Mouse (Mus musculus) MEL (cell line): ENCODE results near the gene Med19. TPM values are rescaled to one million over a fixed set of nuclear protein-coding genes. Genes with fewer than 3 reads are reported as not detected.
A peak's percentile ranks its signal among the peaks of the same experiment; 100 is the strongest.

Experiments used
- DNase-seq: peaks from one replicate; pipeline ENCODE4 v3.0.0; 2011; ENCODE audit warnings: low read depth, low spot score
- H3K27ac ChIP-seq: 2 replicates; pipeline ENCODE4 v1.5.1; 2012; ENCODE audit warnings: low read depth, mild to moderate bottlenecking, control low read depth, low read length, moderate library complexity; ENCODE audit not compliant: control insufficient read depth
- H3K27me3 ChIP-seq, 2 experiments: fragments of 150-350 bp in 1 of 2; sonication (generic) in 1 of 2; 2 replicates each; pipeline ENCODE4 v1.6.1; 2012; ENCODE audit warnings: low read length in 2 of 2, mild to moderate bottlenecking in 2 of 2, improper control_type of control experiment in 1 of 2, moderate library complexity in 1 of 2; ENCODE audit not compliant: insufficient read depth in 2 of 2, control insufficient read depth in 1 of 2
- H3K36me3 ChIP-seq, 2 experiments: 2 replicates each; pipeline ENCODE4 v1.6.1; 2012 to 2014; ENCODE audit warnings: low read length in 2 of 2, improper control_type of control experiment in 1 of 2, inconsistent platforms in 1 of 2, mild to moderate bottlenecking in 1 of 2; ENCODE audit not compliant: insufficient read depth in 2 of 2, control insufficient read depth in 1 of 2
- H3K4me1 ChIP-seq, 2 experiments: fragments of 150-350 bp in 1 of 2; sonication (generic) in 1 of 2; 2 replicates each; pipeline ENCODE4 v1.6.1; 2012; ENCODE audit warnings: low read length in 2 of 2, improper control_type of control experiment in 1 of 2, mild to moderate bottlenecking in 1 of 2; ENCODE audit not compliant: insufficient read depth in 2 of 2, control insufficient read depth in 1 of 2
- H3K4me3 ChIP-seq, 2 experiments: fragments of 150-350 bp in 1 of 2; sonication (generic) in 1 of 2; 2 replicates each; pipeline ENCODE4 v1.5.1; 2012; ENCODE audit warnings: low read depth in 2 of 2, low read length in 2 of 2, mild to moderate bottlenecking in 2 of 2, moderate library complexity in 2 of 2, control low read depth in 1 of 2, improper control_type of control experiment in 1 of 2; ENCODE audit not compliant: control insufficient read depth in 1 of 2, insufficient read depth in 1 of 2
- H3K79me2 ChIP-seq: 2 replicates; pipeline ENCODE4 v1.6.1; 2012; ENCODE audit warnings: mild to moderate bottlenecking, low read length, moderate library complexity; ENCODE audit not compliant: control insufficient read depth, poor library complexity, insufficient read depth
- H3K9ac ChIP-seq: 2 replicates; pipeline ENCODE4 v1.6.1; 2012; ENCODE audit warnings: low read depth, mild to moderate bottlenecking, control low read depth, low read length, moderate library complexity; ENCODE audit not compliant: control insufficient read depth, poor library complexity, severe bottlenecking
- H3K9me3 ChIP-seq: fragments of 150-350 bp; sonication (generic); replicated peaks from 2 replicates; pipeline ENCODE4 v1.6.1; 2012; ENCODE audit warnings: mild to moderate bottlenecking, low read length, improper control_type of control experiment, moderate library complexity; ENCODE audit not compliant: insufficient read depth
- CHD1 ChIP-seq: IDR thresholded peaks from 2 replicates; pipeline ENCODE4 v1.6.1; 2012; ENCODE audit warnings: low read depth, mild to moderate bottlenecking, inconsistent platforms, low read length, improper control_type of control experiment
- CTCF ChIP-seq, 3 experiments: IDR thresholded peaks in 2 of 3; conservative IDR thresholded peaks in 1 of 3; 2 replicates each; pipeline ENCODE4 v1.5.1; 2011 to 2012; ENCODE audit warnings: low read length in 3 of 3, low read depth in 2 of 3, mild to moderate bottlenecking in 2 of 3, improper control_type of control experiment in 1 of 3, inconsistent platforms in 1 of 3, mixed read lengths in 1 of 3, moderate library complexity in 1 of 3; ENCODE audit not compliant: control insufficient read depth in 1 of 3, insufficient read depth in 1 of 3, poor library complexity in 1 of 3, severe bottlenecking in 1 of 3
- EP300 ChIP-seq, 2 experiments: IDR thresholded peaks; 2 replicates each; pipeline ENCODE4 v1.6.1; 2011; ENCODE audit warnings: improper control_type of control experiment in 2 of 2, low read length in 2 of 2, low read depth in 1 of 2, mild to moderate bottlenecking in 1 of 2
- ETS1 ChIP-seq: IDR thresholded peaks from 2 replicates; pipeline ENCODE4 v1.6.1; 2012; ENCODE audit warnings: low read depth, mild to moderate bottlenecking, inconsistent platforms, low read length, improper control_type of control experiment, moderate library complexity
- GATA1 ChIP-seq: IDR thresholded peaks from 2 replicates; pipeline ENCODE4 v1.6.1; 2011; ENCODE audit warnings: low read depth, low read length, improper control_type of control experiment
- HCFC1 ChIP-seq: IDR thresholded peaks from 2 replicates; pipeline ENCODE4 v1.6.1; 2012; ENCODE audit warnings: low read depth, mild to moderate bottlenecking, inconsistent platforms, low read length, improper control_type of control experiment, moderate library complexity
- MAX ChIP-seq: IDR thresholded peaks from 2 replicates; pipeline ENCODE4 v1.6.1; 2011; ENCODE audit warnings: low read length, improper control_type of control experiment
- MAZ ChIP-seq: IDR thresholded peaks from 2 replicates; pipeline ENCODE4 v1.6.1; 2012; ENCODE audit warnings: low read depth, mild to moderate bottlenecking, inconsistent platforms, low read length, improper control_type of control experiment
- MYB ChIP-seq: IDR thresholded peaks from 2 replicates; pipeline ENCODE4 v1.6.1; 2011; ENCODE audit warnings: mild to moderate bottlenecking, low read depth, low read length, improper control_type of control experiment
- MYC ChIP-seq: IDR thresholded peaks from 2 replicates; pipeline ENCODE4 v1.6.1; 2011; ENCODE audit warnings: low read depth, mild to moderate bottlenecking, low read length, improper control_type of control experiment, moderate library complexity
- NELFE ChIP-seq: IDR thresholded peaks from 2 replicates; pipeline ENCODE4 v1.6.1; 2011; ENCODE audit warnings: low read depth, low read length, improper control_type of control experiment
- NRF1 ChIP-seq: IDR thresholded peaks from 2 replicates; pipeline ENCODE4 v1.6.1; 2014; ENCODE audit warnings: low read depth, mild to moderate bottlenecking, inconsistent platforms, low read length, improper control_type of control experiment, moderate library complexity; ENCODE audit not compliant: poor library complexity, insufficient read depth, severe bottlenecking
- POLR2A ChIP-seq, 2 experiments: IDR thresholded peaks; 2 replicates each; pipeline ENCODE4 v1.6.1; 2011 to 2012; ENCODE audit warnings: low read length in 2 of 2, mild to moderate bottlenecking in 2 of 2, control low read depth in 1 of 2, improper control_type of control experiment in 1 of 2, low read depth in 1 of 2, moderate library complexity in 1 of 2; ENCODE audit not compliant: control insufficient read depth in 1 of 2, insufficient read depth in 1 of 2, poor library complexity in 1 of 2
- RAD21 ChIP-seq: IDR thresholded peaks from 2 replicates; pipeline ENCODE4 v1.6.1; 2011; ENCODE audit warnings: mild to moderate bottlenecking, low read depth, low read length, improper control_type of control experiment
- RCOR1 ChIP-seq: IDR thresholded peaks from 2 replicates; pipeline ENCODE4 v1.6.1; 2012; ENCODE audit warnings: low read depth, mild to moderate bottlenecking, inconsistent platforms, low read length, improper control_type of control experiment
- SIN3A ChIP-seq: IDR thresholded peaks from 2 replicates; pipeline ENCODE4 v1.6.1; 2012; ENCODE audit warnings: low read length, improper control_type of control experiment, inconsistent platforms
- SMC3 ChIP-seq: IDR thresholded peaks from 2 replicates; pipeline ENCODE4 v1.6.1; 2011; ENCODE audit warnings: low read depth, low read length, improper control_type of control experiment
- TCF12 ChIP-seq: IDR thresholded peaks from 2 replicates; pipeline ENCODE4 v1.6.1; 2014; ENCODE audit warnings: low read depth, mild to moderate bottlenecking, inconsistent platforms, low read length, improper control_type of control experiment, moderate library complexity
- USF1 ChIP-seq: IDR thresholded peaks from 2 replicates; pipeline ENCODE4 v1.6.1; 2014; ENCODE audit warnings: low read depth, mild to moderate bottlenecking, inconsistent platforms, low read length, improper control_type of control experiment, moderate library complexity
- ZNF384 ChIP-seq: IDR thresholded peaks from 2 replicates; pipeline ENCODE4 v1.6.1; 2012; ENCODE audit warnings: low read depth, mild to moderate bottlenecking, inconsistent platforms, low read length, improper control_type of control experiment
- polyA plus RNA-seq, 2 experiments: library from polyadenylated mRNA; stranded (reverse) in 1 of 2; unstranded in 1 of 2; fragments of >175 nt in 1 of 2; fragments of >200 nt in 1 of 2; gene quantifications; 2 replicates each; pipeline versions ENCODE4 v1.2.1 to v1.2.4; 2012; ENCODE audit warnings: low replicate concordance in 2 of 2, low read depth in 1 of 2; ENCODE audit not compliant: insufficient read length in 2 of 2, insufficient read depth in 1 of 2, missing spikeins in 1 of 2
- total RNA-seq: library from RNA; depleted of rRNA; stranded (reverse); fragments of 300-350 nt; gene quantifications from 2 replicates; pipeline ENCODE4 v1.2.3, GENCODE M21; 2012

Gene Med19
- total and polyA plus RNA-seq, 3 experiments: 18.8 to 26.0 TPM; not detected in 1

- TF ChIP-seq MAX (no peak; the same call in 1 of the 2 replicates), HCFC1 (peak; percentile 79), ETS1 (0 out of 2 replicates have a peak, but pooled peaks have one; percentile 43), MYB (no peak)
These were observed 27.6 kb upstream of the Med19 start, which contains the start of gene Ctnnd1 (continued) for GRCm38 (mm10) chr2:84650464-84651195.

GRCm38 (mm10) chr2:84653354-84653753 lies 24.8 kb upstream of the Med19 start:
- Histone ChIP-seq H3K27me3 (no peaks in the 10 kb centered on the region), H3K36me3 (peaks cover 0 to 9% of the 10 kb centered on the region in 2 experiments; a peak in 2 of 4 replicates), H3K27ac (no peak overlapping the region), H3K79me2 (peaks cover 10% of the 10 kb centered on the region), H3K4me1 (peaks cover 2 to 3% of the 10 kb centered on the region in 2 experiments), H3K9me3 (no peaks in the 10 kb centered on the region), H3K4me3 (no peak overlapping the region), H3K9ac (no peak overlapping the region)
- DNase-seq: no peak
- TF ChIP-seq USF1 (no peak), RCOR1 (no peak), NRF1 (no peak), MYC (peak; percentile 84), CTCF (IDR thresholded peaks at IDR 0.05 in 2 of 3, conservative IDR thresholded peaks at IDR 0.05 in 1 of 3; ENCODE audit: control insufficient read depth in 1 of 3, insufficient read depth in 1 of 3, low read depth in 2 of 3, low read length in 3 of 3, poor library complexity in 1 of 3, severe bottlenecking in 1 of 3) (peak; percentile 3 to 40 (median 18); a peak in 3 of 6 replicates), SMC3 (peak; percentile 47), NELFE (no peak), CHD1 (no peak), SIN3A (no peak), RAD21 (peak; percentile 30)

GRCm38 (mm10) chr2:84655864-84656263 lies 22.3 kb upstream of the Med19 start:
- Histone ChIP-seq H3K79me2 (no peaks in the 10 kb centered on the region), H3K27ac (no peak overlapping the region), H3K9ac (no peak overlapping the region), H3K36me3 (0 out of 4 replicates have a peak, but pooled peaks cover 0 to 2% of the 10 kb centered on the region in 2 experiments), H3K4me3 (no peak overlapping the region), H3K9me3 (no peaks in the 10 kb centered on the region), H3K4me1 (no peaks in the 10 kb centered on the region; a peak in 1 of 4 replicates), H3K27me3 (no peaks in the 10 kb centered on the region)
- TF ChIP-seq MAZ: no peak
- TF ChIP-seq ZNF384: peak; percentile 77
- TF ChIP-seq MYC: 0 out of 2 replicates have a peak, but pooled peaks have one; percentile 39
- TF ChIP-seq RAD21: no peak
- 0 out of 2 replicates have a peak, but pooled peaks have one; percentile 12 for TF ChIP-seq GATA1
- TF ChIP-seq NRF1: no peak
- TF ChIP-seq RCOR1: peak; percentile 77; the same call in 1 of the 2 replicates
- TF ChIP-seq POLR2A (IDR thresholded peaks at IDR 0.05; ENCODE audit: control insufficient read depth in 1 of 2, insufficient read depth in 1 of 2, low read depth in 1 of 2, low read length in 2 of 2, poor library complexity in 1 of 2): no peak
- TF ChIP-seq EP300 (IDR thresholded peaks at IDR 0.05; ENCODE audit: low read depth in 1 of 2, low read length in 2 of 2): peak in 1 of 2 experiments; percentile 13; a peak in 2 of 4 replicates
- TF ChIP-seq TCF12: 0 out of 2 replicates have a peak, but pooled peaks have one; percentile 7
- 0 out of 2 replicates have a peak, but pooled peaks have one; percentile 18 for TF ChIP-seq ETS1
- DNase-seq: peak; percentile 62
